9 mouse cellular contexts compared by ENCODE assay signal in genomic region chr6:124863125-124863657, GRCm38 (mm10). TPM values are rescaled to one million over a fixed set of nuclear protein-coding genes. Genes with fewer than 3 reads are reported as not detected.
DNase-seq lines count a peak whose midpoint lies in the region; ATAC-seq lines count a peak whose summit lies in the region.
"Had no signal": no experiment of that assay in that cellular context is flagged by ENCODE, and none has a peak within 500 bp of the region (broad histone marks: within the 10 kb centered on the region; RNA-seq: fewer than 3 reads in every experiment).

No protein-coding gene starts in this region.

- peak; percentile 34 for ATAC-seq in stomach, embryonic 14.5 days (ENCODE audit: insufficient number of reproducible peaks, insufficient read depth, low FRiP score, low read depth)

- H3K27me3 ChIP-seq in limb, embryonic 10.5 days (ENCODE audit: low read depth, poor library complexity, severe bottlenecking): peaks cover 96% of the 10 kb centered on the region
- H3K27me3 ChIP-seq in stomach, embryonic 14.5 days (ENCODE audit: control insufficient read depth, insufficient read depth, low read length): no peaks in the 10 kb centered on the region

- peak overlapping the region; percentile 22; the same call in 1 of the 2 replicates for H3K9ac ChIP-seq in stomach, embryonic 14.5 days (replicated peaks; ENCODE audit: low read depth, low read length)

- H3K4me2 ChIP-seq in stomach, embryonic 14.5 days (replicated peaks; ENCODE audit: low read depth, low read length): peak overlapping the region; percentile 79

- peak overlapping the region; percentile 88 for H3K27ac ChIP-seq in limb, embryonic 10.5 days
- peak overlapping the region; percentile 18; the same call in 1 of the 2 replicates for H3K27ac ChIP-seq in stomach, embryonic 14.5 days (ENCODE audit: low read length)

- H3K4me1 ChIP-seq in limb, embryonic 10.5 days: peaks cover 71% of the 10 kb centered on the region
- peaks cover 14% of the 10 kb centered on the region; the same call in 1 of the 2 replicates for H3K4me1 ChIP-seq in stomach, embryonic 14.5 days (ENCODE audit: control insufficient read depth, insufficient read depth, low read length)

- H3K9me3 ChIP-seq in limb, embryonic 10.5 days (replicated peaks): no peaks in the 10 kb centered on the region
- no peaks in the 10 kb centered on the region for H3K9me3 ChIP-seq in stomach, embryonic 14.5 days (ENCODE audit: control insufficient read depth, low read depth, low read length)

- H3K4me3 ChIP-seq in limb, embryonic 10.5 days: peak overlapping the region; percentile 68
- peak overlapping the region; percentile 46 for H3K4me3 ChIP-seq in stomach, embryonic 14.5 days (ENCODE audit: low read depth, low read length)

- 2% methylated on average over 9 of the region's 16 CpGs for WGBS in limb, embryonic 10.5 days
- 4% methylated on average over 9 of the region's 16 CpGs for WGBS in stomach, embryonic 14.5 days

- DNase-seq in frontal cortex, postnatal 36 days (ENCODE audit: low spot score in 2 of 2): peak; percentile 16 to 34
- DNase-seq in frontal cortex, postnatal 10 days (ENCODE audit: low spot score in 2 of 2): no peak
- peak; percentile 29 for DNase-seq in right cerebral cortex, postnatal 4 days
- DNase-seq in right cerebral cortex, adult 18-20 months: no peak
- no peak for DNase-seq in limb, embryonic 10.5 days (ENCODE audit: low spot score)
- DNase-seq in natural killer cell, adult 2 months (ENCODE audit: low spot score in 2 of 2): no peak
- no peak for DNase-seq in T-cell, adult 2 months (ENCODE audit: low spot score)

- H3K36me3 ChIP-seq in limb, embryonic 10.5 days: peaks cover 3% of the 10 kb centered on the region; the same call in 1 of the 2 replicates
- no peaks in the 10 kb centered on the region for H3K36me3 ChIP-seq in stomach, embryonic 14.5 days (ENCODE audit: control insufficient read depth, insufficient read depth, low read length)

RNA-seq across cellular contexts. Expression of gene Gpr162, which starts 0.6 kb away (rescaled TPM):
- 0.59 and 1.2 TPM in 2 replicates for polyA plus RNA-seq in limb, embryonic 10.5 days (2016; fragmentation: Nextera tagmentation; extraction: Ambion mirVana)
- polyA plus RNA-seq in stomach, embryonic 14.5 days (2014; fragmentation: Nextera tagmentation; extraction: Ambion mirVana): 0.91 and 1.0 TPM in 2 replicates

RNA-seq across cellular contexts. Expression of gene P3h3, which starts 5.6 kb away (rescaled TPM):
- polyA plus RNA-seq in limb, embryonic 10.5 days (2016; fragmentation: Nextera tagmentation; extraction: Ambion mirVana): 17.3 and 26.8 TPM in 2 replicates
- 43.2 and 43.9 TPM in 2 replicates for polyA plus RNA-seq in stomach, embryonic 14.5 days (2014; fragmentation: Nextera tagmentation; extraction: Ambion mirVana)

RNA-seq across cellular contexts. Expression of gene Gnb3, which starts 23.1 kb away (rescaled TPM):
- polyA plus RNA-seq in limb, embryonic 10.5 days (2016; fragmentation: Nextera tagmentation; extraction: Ambion mirVana): 0.34 and 0.35 TPM in 2 replicates
- 1.4 and 1.5 TPM in 2 replicates for polyA plus RNA-seq in stomach, embryonic 14.5 days (2014; fragmentation: Nextera tagmentation; extraction: Ambion mirVana)
- polyA plus RNA-seq: C2C12 had no signal

RNA-seq across cellular contexts. Expression of gene Cd4, which starts 24.8 kb away (rescaled TPM):
- not detected in 2 replicates for polyA plus RNA-seq in limb, embryonic 10.5 days (2016; fragmentation: Nextera tagmentation; extraction: Ambion mirVana)
- polyA plus RNA-seq in stomach, embryonic 14.5 days (2014; fragmentation: Nextera tagmentation; extraction: Ambion mirVana): 0.28 and 0.43 TPM in 2 replicates
- polyA plus RNA-seq: C2C12 had no signal

RNA-seq across cellular contexts. Expression of gene Cdca3, which starts 33.8 kb away (rescaled TPM):
- 243 and 250 TPM in 2 replicates for polyA plus RNA-seq in limb, embryonic 10.5 days (2016; fragmentation: Nextera tagmentation; extraction: Ambion mirVana)
- 151 and 163 TPM in 2 replicates for polyA plus RNA-seq in stomach, embryonic 14.5 days (2014; fragmentation: Nextera tagmentation; extraction: Ambion mirVana)

Comparison
In these comparisons a context has a peak if more than half of its experiments do, and no peak if none do; other contexts are left out.
1. DNase-seq: peak in frontal cortex, postnatal 36 days (2 of 2) and right cerebral cortex, postnatal 4 days (single experiment); none in frontal cortex, postnatal 10 days (0 of 2), right cerebral cortex, adult 18-20 months (single experiment), limb, embryonic 10.5 days (single experiment), natural killer cell, adult 2 months (0 of 2) and T-cell, adult 2 months (single experiment).